Mouse (Mus musculus): ENCODE data around the gene Cd79a.

The Cd79a gene

GRCm38 (mm10) chr7:24918763-24919323 is 21.7 kb downstream of the Cd79a start:
- in situ Hi-C loops (cut with MboI, MseI) = no loop called here

GRCm38 (mm10) chr7:24919728-24920127 is 22.5 kb downstream of the Cd79a start:
- in situ Hi-C loops (cut with MboI, MseI) = no loop called here

GRCm38 (mm10) chr7:24930475-24930874 is 33.3 kb downstream of the Cd79a start:
- in situ Hi-C loops (cut with MboI, MseI) = no loop called here

- in situ Hi-C loops (cut with MboI, MseI) = no loop called here
Measured at GRCm38 (mm10) chr7:24931651-24932050, 34.5 kb downstream of the Cd79a start.

GRCm38 (mm10) chr7:24943641-24944040 is 46.5 kb downstream of the Cd79a start:
- in situ Hi-C loops (cut with MboI, MseI) = no loop called here

- in situ Hi-C loops (cut with MboI, MseI) = no loop called here
Measured at GRCm38 (mm10) chr7:24944257-24944950, 47.2 kb downstream of the Cd79a start, which contains the start of gene Gm4881. Gene Gm4881 (minus strand): TSS chr7:24944494.

- in situ Hi-C loops (cut with MboI, MseI) = no loop called here
Measured at GRCm38 (mm10) chr7:24947316-24948048, 50.3 kb downstream of the Cd79a start.

GRCm38 (mm10) chr7:24948774-24949173 is 51.6 kb downstream of the Cd79a start:
- in situ Hi-C loops (cut with MboI, MseI) = no loop called here

GRCm38 (mm10) chr7:24949958-24950623 is 52.9 kb downstream of the Cd79a start:
- in situ Hi-C loops (cut with MboI, MseI) = no loop called here
